Mouse (Mus musculus): Measurements from ENCODE around the gene Polr2m. TPM values are rescaled to one million over a fixed set of nuclear protein-coding genes. Genes with fewer than 3 reads are reported as not detected.

The Polr2m gene
- polyA plus RNA-seq (2015; fragmentation: Illumina TruSeq; extraction: RNeasy Lipid Tissue Mini Kit (QIAGEN cat#74804); ENCODE audit: insufficient read depth, low replicate concordance) = 144 TPM

GRCm38 (mm10) chr9:71485475-71486094, at the start of gene Polr2m:
Gene Polr2m, minus strand, starts transcription at chr9:71485935.

Other genes starting within 250 kb of the Polr2m start
- 8.3 TPM for gene Myzap, start 106.4 kb upstream of the Polr2m start, polyA plus RNA-seq (2015; fragmentation: Illumina TruSeq; extraction: RNeasy Lipid Tissue Mini Kit (QIAGEN cat#74804); ENCODE audit: insufficient read depth, low replicate concordance)

Data from spleen, adult 10 weeks (tissue).